Mouse (Mus musculus) heart, embryonic 11.5 days (tissue): ENCODE measurements around the gene Synpr. TPM values are rescaled to one million over a fixed set of nuclear protein-coding genes. Genes with fewer than 3 reads are reported as not detected.

Source experiments
- ATAC-seq: fragments of 200-750 bp; cut with Nextera tagmentation; replicated peaks from 2 replicates; pipeline ENCODE4 v1.8.0; 2017; ENCODE audit warnings: moderate library complexity; ENCODE audit not compliant: insufficient number of reproducible peaks, low FRiP score, low TSS enrichment
- H3K27ac ChIP-seq: fragments of 300-500 bp; sonication (generic); 2 replicates; pipeline ENCODE4 v1.5.1; 2014; ENCODE audit warnings: mild to moderate bottlenecking, low read depth, low read length
- H3K27me3 ChIP-seq: fragments of 300-500 bp; sonication (generic); 2 replicates; pipeline ENCODE4 v1.6.1; 2014; ENCODE audit warnings: mild to moderate bottlenecking, low read length, mixed read lengths; ENCODE audit not compliant: control insufficient read depth, insufficient read depth
- H3K36me3 ChIP-seq: fragments of 300-500 bp; sonication (generic); 2 replicates; pipeline ENCODE4 v1.6.1; 2014; ENCODE audit warnings: mild to moderate bottlenecking, low read length, moderate library complexity, mixed read lengths; ENCODE audit not compliant: control insufficient read depth, insufficient read depth
- H3K4me1 ChIP-seq: fragments of 300-500 bp; sonication (generic); 2 replicates; pipeline ENCODE4 v1.6.1; 2014; ENCODE audit warnings: low read length; ENCODE audit not compliant: control insufficient read depth, insufficient read depth
- H3K4me2 ChIP-seq: fragments of 300-500 bp; sonication (generic); 2 replicates; pipeline ENCODE4 v1.6.1; 2014; ENCODE audit warnings: mild to moderate bottlenecking, moderate library complexity
- H3K4me3 ChIP-seq: fragments of 300-500 bp; sonication (generic); 2 replicates; pipeline ENCODE4 v1.5.1; 2014; ENCODE audit warnings: low read depth, low read length
- H3K9ac ChIP-seq: fragments of 300-500 bp; sonication (generic); 2 replicates; pipeline ENCODE4 v1.6.1; 2014; ENCODE audit warnings: mild to moderate bottlenecking, low read depth, low read length, moderate library complexity
- H3K9me3 ChIP-seq: fragments of 300-500 bp; sonication (generic); replicated peaks from 2 replicates; pipeline ENCODE4 v1.6.1; 2016; ENCODE audit warnings: low read length; ENCODE audit not compliant: control insufficient read depth
- WGBS: fragments of 180-500 bp; shearing (Covaris S2); extraction: QIAGEN DNeasy Blood & Tissue Kit; methylation state at CpG from one replicate; pipeline ENCODE4 v1.1.7; 2014; ENCODE audit not compliant: insufficient replicate concordance; 5-methylcytosine and 5-hydroxymethylcytosine counted together
- polyA plus RNA-seq: library from polyadenylated mRNA; unstranded; fragments of >200 nt; fragmentation: Nextera tagmentation; extraction: Ambion mirVana; gene quantifications from 2 replicates; pipeline ENCODE4 v1.2.1, GENCODE M21; 2014

The Synpr gene
- polyA plus RNA-seq, 1 experiment from 2014 or later: 0.69 TPM

DNA sequence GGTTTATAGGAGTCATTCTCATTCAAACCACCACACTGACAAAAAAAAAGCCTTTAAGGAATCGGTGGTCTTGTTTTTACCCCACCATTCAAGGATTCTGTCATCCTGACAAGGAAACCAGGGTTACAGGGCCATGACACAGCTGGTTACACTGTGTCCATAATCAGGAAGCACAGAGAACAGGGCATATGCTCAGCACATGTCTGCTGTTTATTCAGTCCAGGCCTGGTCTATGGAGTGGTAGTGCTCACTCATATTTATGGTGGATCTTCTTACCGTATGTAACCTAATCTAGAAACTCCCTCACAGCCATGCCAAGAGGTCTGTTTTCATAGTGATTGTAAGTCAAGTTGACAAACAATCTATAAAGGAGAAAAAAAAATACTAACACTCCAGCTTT lies 293.5 kb downstream of the Synpr start:
- Histone ChIP-seq H3K4me3 (no peak overlapping the region), H3K4me1 (no peaks in the 10 kb centered on the region), H3K27me3 (no peaks in the 10 kb centered on the region), H3K27ac (no peak overlapping the region), H3K9me3 (no peaks in the 10 kb centered on the region), H3K36me3 (no peaks in the 10 kb centered on the region), H3K9ac (no peak overlapping the region), H3K4me2 (no peak overlapping the region)
- WGBS: 68% methylated on average over 2 of the region's 2 CpGs
- ATAC-seq: no peak

DNA sequence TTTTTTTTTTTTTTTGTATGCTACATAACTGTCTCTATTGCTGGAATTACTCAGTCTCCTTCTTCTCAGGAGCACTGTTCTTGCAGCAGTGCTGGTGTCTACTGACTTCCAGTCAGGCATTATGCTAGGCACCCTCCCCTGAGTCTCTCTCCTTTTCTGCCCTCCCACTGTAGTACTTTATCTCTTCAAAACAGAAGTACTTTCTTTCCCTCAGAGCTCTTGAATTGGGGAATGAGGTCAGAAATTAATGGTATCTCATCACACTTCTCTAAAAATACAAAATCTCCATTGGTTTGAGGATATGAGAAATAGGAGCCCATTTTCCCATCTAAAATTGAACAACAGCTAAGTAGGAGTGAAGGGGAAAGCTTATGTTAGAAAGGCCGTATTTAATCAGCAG lies 294.2 kb downstream of the Synpr start:
- Histone ChIP-seq H3K4me3 (no peak overlapping the region), H3K36me3 (no peaks in the 10 kb centered on the region), H3K27me3 (no peaks in the 10 kb centered on the region), H3K4me1 (no peaks in the 10 kb centered on the region), H3K4me2 (no peak overlapping the region), H3K27ac (no peak overlapping the region), H3K9me3 (no peaks in the 10 kb centered on the region), H3K9ac (no peak overlapping the region)
- WGBS: 65% methylated on average over 1 of the region's 1 CpGs
- ATAC-seq: no peak

DNA sequence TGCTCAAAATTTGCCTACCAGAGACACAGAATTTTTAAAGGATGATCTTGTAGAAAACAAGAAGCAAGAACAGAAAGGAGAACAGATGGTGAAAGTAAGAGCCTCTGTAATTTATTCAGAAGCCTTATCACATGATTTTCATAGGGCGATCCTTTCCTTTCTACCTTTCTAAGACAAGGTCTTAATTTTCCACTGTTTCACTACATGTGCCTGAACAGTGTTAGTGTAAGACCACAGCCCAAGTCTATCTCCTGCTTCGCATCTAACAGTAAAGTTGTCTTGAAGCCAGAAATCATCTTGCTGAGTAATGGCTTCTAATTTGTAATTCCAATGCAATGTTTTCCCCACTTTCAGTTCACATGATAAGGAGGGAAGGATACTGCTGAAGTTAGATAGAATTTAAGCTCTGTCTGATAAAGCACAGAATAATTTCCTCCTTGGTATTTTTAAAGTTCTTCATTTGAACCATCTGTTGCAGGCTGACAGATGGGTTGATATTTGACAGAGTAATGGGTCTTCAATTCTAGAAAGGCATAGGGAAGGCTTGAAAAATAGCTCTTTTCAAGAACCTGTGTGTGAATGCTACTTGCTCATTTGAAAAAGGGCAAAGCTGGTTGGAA lies 308.9 kb downstream of the Synpr start:
- H3K36me3 ChIP-seq: no peaks in the 10 kb centered on the region
- ATAC-seq: no peak
- no peak overlapping the region for H3K9ac ChIP-seq
- no peaks in the 10 kb centered on the region for H3K9me3 ChIP-seq
- H3K4me2 ChIP-seq: no peak overlapping the region
- no peak overlapping the region for H3K4me3 ChIP-seq
- no peaks in the 10 kb centered on the region for H3K27me3 ChIP-seq
- 68% methylated on average over 2 of the region's 2 CpGs for WGBS
- H3K27ac ChIP-seq: no peak overlapping the region
- H3K4me1 ChIP-seq: no peaks in the 10 kb centered on the region

DNA sequence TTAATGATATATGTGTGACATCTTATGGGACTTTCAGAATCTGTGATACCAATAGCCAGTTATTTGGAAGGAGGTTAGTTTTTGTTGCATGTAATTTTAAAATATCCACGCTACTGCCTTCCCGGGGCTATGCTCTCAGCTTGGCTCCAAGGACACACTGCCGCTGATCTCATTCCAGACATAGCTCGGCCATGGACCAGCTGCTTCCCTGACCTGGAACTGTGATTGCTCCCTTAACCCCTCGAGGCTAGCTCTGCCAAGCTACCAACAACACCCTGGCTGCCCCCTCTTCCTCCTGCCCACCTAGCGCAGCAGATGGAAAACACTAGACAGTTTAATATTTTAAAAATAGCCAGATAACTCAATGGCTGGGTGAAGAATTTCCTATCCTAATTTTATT lies 311.7 kb downstream of the Synpr start:
- WGBS: 55% methylated on average over 6 of the region's 6 CpGs
- H3K4me3 ChIP-seq: no peak overlapping the region
- no peaks in the 10 kb centered on the region for H3K4me1 ChIP-seq
- H3K27me3 ChIP-seq: no peaks in the 10 kb centered on the region
- no peak overlapping the region for H3K27ac ChIP-seq
- H3K9ac ChIP-seq: no peak overlapping the region
- no peak overlapping the region for H3K4me2 ChIP-seq
- ATAC-seq: no peak
- no peaks in the 10 kb centered on the region for H3K36me3 ChIP-seq
- no peaks in the 10 kb centered on the region for H3K9me3 ChIP-seq

DNA sequence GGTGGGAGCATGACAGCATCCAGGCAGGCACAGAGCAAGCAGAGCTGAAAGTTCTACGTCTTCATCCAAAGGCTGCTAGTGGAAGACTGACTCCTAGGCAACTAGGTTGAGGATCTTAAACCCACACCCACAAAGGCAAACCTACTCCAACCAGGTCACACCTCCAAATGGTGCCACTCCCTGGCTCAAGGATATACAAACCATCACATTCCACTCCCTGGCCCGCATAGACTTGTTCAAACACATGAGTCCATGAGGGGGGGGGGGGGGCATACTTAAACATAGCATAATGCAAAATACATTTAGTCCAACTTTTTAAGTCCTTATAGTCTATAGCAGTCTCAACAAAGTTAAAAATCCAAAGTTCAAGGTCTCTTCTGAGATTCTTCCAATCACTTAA lies 312.6 kb downstream of the Synpr start:
- Histone ChIP-seq H3K9ac (no peak overlapping the region), H3K4me2 (no peak overlapping the region), H3K9me3 (no peaks in the 10 kb centered on the region), H3K4me3 (no peak overlapping the region), H3K36me3 (no peaks in the 10 kb centered on the region), H3K27me3 (no peaks in the 10 kb centered on the region), H3K4me1 (no peaks in the 10 kb centered on the region), H3K27ac (no peak overlapping the region)
- no peak for ATAC-seq
- 78% methylated on average over 2 of the region's 2 CpGs for WGBS

DNA sequence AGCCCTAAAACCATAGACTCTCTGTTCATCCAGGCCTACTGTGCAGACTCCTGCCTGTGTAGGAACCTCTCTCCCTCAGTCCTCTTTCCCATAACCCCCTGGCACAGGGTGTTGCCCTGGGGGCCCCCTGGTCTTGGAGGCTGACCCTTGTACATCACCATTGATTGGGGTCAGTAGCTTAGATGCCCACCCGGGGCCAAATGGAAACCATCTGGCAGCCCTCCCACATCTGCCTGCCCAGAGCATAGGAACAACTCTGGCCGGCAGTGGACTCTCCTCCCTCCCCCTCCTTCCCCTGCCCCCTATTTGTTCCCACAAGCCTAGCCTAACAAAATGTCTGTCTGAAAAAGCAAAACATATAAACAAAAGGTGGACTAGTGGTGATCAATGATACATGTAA lies 336.0 kb downstream of the Synpr start:
- ATAC-seq: no peak
- Histone ChIP-seq H3K4me1 (no peaks in the 10 kb centered on the region), H3K27me3 (no peaks in the 10 kb centered on the region), H3K9ac (no peak overlapping the region), H3K36me3 (no peaks in the 10 kb centered on the region), H3K4me2 (no peak overlapping the region), H3K27ac (no peak overlapping the region), H3K4me3 (no peak overlapping the region), H3K9me3 (no peaks in the 10 kb centered on the region)
- WGBS: 48% methylated on average over 2 of the region's 2 CpGs

DNA sequence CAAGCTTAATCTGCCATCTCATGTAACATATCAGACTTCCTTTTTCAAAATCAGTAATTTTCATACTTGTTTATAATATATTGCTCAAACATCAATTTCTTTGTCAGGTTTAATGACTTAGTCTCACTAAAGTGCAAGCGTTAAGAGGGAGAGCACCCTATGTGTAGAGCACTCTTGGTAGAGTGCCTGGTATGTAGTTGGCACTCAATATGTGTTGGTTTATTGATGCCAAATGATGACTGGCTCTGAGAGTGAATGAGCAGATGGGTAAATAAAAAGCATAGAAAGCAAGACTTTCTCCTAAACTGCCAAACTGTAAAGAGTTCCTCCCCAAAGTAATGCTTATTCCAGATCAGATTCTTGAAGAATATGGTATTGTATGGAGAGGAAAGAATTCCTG lies 365.3 kb downstream of the Synpr start:
- no peak for ATAC-seq
- Histone ChIP-seq H3K4me1 (no peaks in the 10 kb centered on the region), H3K9ac (no peak overlapping the region), H3K27me3 (no peaks in the 10 kb centered on the region), H3K36me3 (no peaks in the 10 kb centered on the region), H3K27ac (no peak overlapping the region), H3K9me3 (no peaks in the 10 kb centered on the region), H3K4me3 (no peak overlapping the region), H3K4me2 (no peak overlapping the region)
- WGBS: 98% methylated on average over 1 of the region's 1 CpGs

DNA sequence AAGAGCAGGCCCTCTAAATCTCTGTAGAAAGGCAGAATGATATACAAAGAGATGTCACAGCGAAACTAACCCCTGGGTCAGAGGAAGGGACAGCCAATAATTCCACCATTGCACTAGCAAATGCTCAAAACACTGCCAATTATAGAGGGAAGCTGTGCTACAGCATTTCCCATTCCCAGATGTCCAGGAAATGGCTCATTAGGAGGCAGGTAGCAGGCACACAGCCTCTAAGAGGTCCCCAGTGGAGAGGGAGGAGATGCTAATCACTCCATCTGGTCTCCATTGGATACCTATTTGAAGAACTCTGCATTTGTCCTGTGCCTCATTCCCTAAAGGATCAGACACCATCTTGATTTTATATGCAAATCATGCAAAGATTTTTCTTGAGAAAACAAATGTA lies 366.5 kb downstream of the Synpr start:
- no peak overlapping the region for H3K4me2 ChIP-seq
- WGBS: 52% methylated on average over 1 of the region's 1 CpGs
- no peaks in the 10 kb centered on the region for H3K9me3 ChIP-seq
- no peaks in the 10 kb centered on the region for H3K4me1 ChIP-seq
- no peak overlapping the region for H3K4me3 ChIP-seq
- ATAC-seq: no peak
- no peak overlapping the region for H3K27ac ChIP-seq
- H3K27me3 ChIP-seq: no peaks in the 10 kb centered on the region
- H3K36me3 ChIP-seq: no peaks in the 10 kb centered on the region
- no peak overlapping the region for H3K9ac ChIP-seq

DNA sequence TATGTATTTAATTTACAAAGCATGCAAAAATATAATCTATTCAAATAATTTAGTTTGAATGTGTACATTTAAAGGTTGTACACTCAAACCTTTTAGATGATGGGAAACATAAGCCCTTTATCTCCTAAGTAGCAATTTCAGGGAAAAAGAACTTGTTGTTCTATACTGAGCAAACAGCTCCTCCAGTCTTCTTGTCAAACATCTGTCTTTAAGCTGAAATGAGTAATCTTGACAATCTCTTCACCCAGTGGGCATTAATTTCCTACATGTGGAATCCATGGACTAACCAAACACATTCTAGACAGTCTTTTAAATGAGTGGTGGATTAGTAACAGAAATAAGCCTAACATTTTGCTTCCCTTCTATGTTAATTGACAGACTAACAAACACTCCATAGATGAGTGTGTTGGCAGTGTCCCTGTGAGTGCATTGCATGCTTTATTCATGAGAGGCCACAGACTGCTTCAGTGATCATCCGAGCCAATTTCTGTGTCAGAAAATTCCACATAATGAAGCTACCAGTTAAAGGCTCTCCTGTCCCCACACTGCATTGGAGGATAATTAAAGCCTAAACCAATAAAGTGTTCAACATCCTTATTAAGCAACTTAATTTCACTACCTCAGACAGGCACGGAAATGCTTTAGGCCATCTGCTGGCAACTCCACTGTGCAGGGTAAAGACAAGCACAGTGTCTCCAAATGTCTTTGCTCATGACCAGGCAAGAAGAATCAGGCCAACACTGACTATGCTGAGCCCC lies 367.1 kb downstream of the Synpr start:
- H3K36me3 ChIP-seq: no peaks in the 10 kb centered on the region
- no peak overlapping the region for H3K27ac ChIP-seq
- no peaks in the 10 kb centered on the region for H3K9me3 ChIP-seq
- no peak overlapping the region for H3K4me2 ChIP-seq
- no peak for ATAC-seq
- no peak overlapping the region for H3K4me3 ChIP-seq
- 69% methylated on average over 2 of the region's 2 CpGs for WGBS
- no peak overlapping the region for H3K9ac ChIP-seq
- H3K27me3 ChIP-seq: no peaks in the 10 kb centered on the region
- no peaks in the 10 kb centered on the region for H3K4me1 ChIP-seq
